Mouse (Mus musculus) small intestine, adult 2 months (tissue): ENCODE data around the gene Nudt13. TPM values are rescaled to one million over a fixed set of nuclear protein-coding genes. Genes with fewer than 3 reads are reported as not detected.
"Not testable (repeated sequence)": the region's sequence is repeated elsewhere in the genome, so short reads cannot be mapped to it uniquely, and the experiment has no call there.

Experiments used
- H3K27ac ChIP-seq: fragments of 200-500 bp; 2 replicates; pipeline ENCODE4 v1.5.1; 2012; ENCODE audit warnings: low read depth, low read length, control low read depth, inconsistent platforms; ENCODE audit not compliant: insufficient read depth
- H3K27me3 ChIP-seq: fragments of 200-500 bp; 2 replicates; pipeline ENCODE4 v1.6.1; 2012; ENCODE audit warnings: mild to moderate bottlenecking, moderate library complexity, low read length, inconsistent platforms; ENCODE audit not compliant: control insufficient read depth, insufficient read depth
- H3K36me3 ChIP-seq: fragments of 200-500 bp; 2 replicates; pipeline ENCODE4 v1.6.1; 2012; ENCODE audit warnings: mild to moderate bottlenecking, low read length, control low read depth, inconsistent platforms; ENCODE audit not compliant: control insufficient read depth, insufficient read depth
- H3K4me1 ChIP-seq: fragments of 200-500 bp; 2 replicates; pipeline ENCODE4 v1.6.1; 2012; ENCODE audit warnings: low read length, inconsistent platforms, mixed read lengths; ENCODE audit not compliant: control insufficient read depth, insufficient read depth, insufficient read length
- H3K4me3 ChIP-seq: fragments of 200-500 bp; 2 replicates; pipeline ENCODE4 v1.5.1; 2012; ENCODE audit warnings: low read depth, mild to moderate bottlenecking, control low read depth, inconsistent platforms, low read length, moderate library complexity
- CTCF ChIP-seq: fragments of 200-500 bp; IDR thresholded peaks from 2 replicates; pipeline ENCODE4 v1.5.1; 2012; ENCODE audit warnings: low read depth, mild to moderate bottlenecking, control low read depth, inconsistent platforms, low read length, moderate library complexity, mixed read lengths; ENCODE audit not compliant: insufficient replicate concordance, insufficient read length; ENCODE audit errors: extremely low read depth
- POLR2A ChIP-seq: fragments of 200-500 bp; IDR thresholded peaks from 2 replicates; pipeline ENCODE4 v1.6.1; 2012; ENCODE audit warnings: low read depth, mild to moderate bottlenecking, control low read depth, inconsistent platforms, low read length, moderate library complexity
- WGBS: fragments of 180-500 bp; shearing (Covaris S2); methylation state at CpG from one replicate; pipeline ENCODE4 v1.1.7; 2018; 5-methylcytosine and 5-hydroxymethylcytosine counted together
- polyA plus RNA-seq: library from polyadenylated mRNA; depleted of rRNA; stranded (reverse); fragments of >200 nt; gene quantifications from 2 replicates; pipeline ENCODE4 v1.2.3, GENCODE M21; 2012

The Nudt13 gene
- polyA plus RNA-seq, 1 experiment: 12.2 TPM

- 88% methylated on average over 3 of the region's 3 CpGs for WGBS
- no peak overlapping the region for H3K4me3 ChIP-seq
- H3K27me3 ChIP-seq: no peaks in the 10 kb centered on the region
- no peak overlapping the region for H3K27ac ChIP-seq
- H3K36me3 ChIP-seq: peaks cover 5% of the 10 kb centered on the region
- TF ChIP-seq CTCF (no peak), POLR2A (no peak)
- peaks cover 4% of the 10 kb centered on the region; the same call in 1 of the 2 replicates for H3K4me1 ChIP-seq
Observed at GRCm38 (mm10) chr14:20297616-20298015, 3.1 kb downstream of the Nudt13 start.

- Histone ChIP-seq H3K27me3 (no peaks in the 10 kb centered on the region), H3K36me3 (peaks cover 5% of the 10 kb centered on the region), H3K27ac (no peak overlapping the region), H3K4me3 (no peak overlapping the region), H3K4me1 (peaks cover 4% of the 10 kb centered on the region; the same call in 1 of the 2 replicates)
- TF ChIP-seq CTCF: no peak
- no peak for TF ChIP-seq POLR2A
- WGBS: 63% methylated on average over 3 of the region's 3 CpGs
Observed at GRCm38 (mm10) chr14:20298131-20298530, 3.6 kb downstream of the Nudt13 start.

- H3K27ac ChIP-seq, H3K27me3 ChIP-seq, H3K4me1 ChIP-seq, H3K4me3 ChIP-seq: not testable (repeated sequence)
- peaks cover 36% of the 10 kb centered on the region for H3K36me3 ChIP-seq
- 75% methylated on average over 2 of the region's 2 CpGs for WGBS
Observed at GRCm38 (mm10) chr14:20305085-20305484, 10.6 kb downstream of the Nudt13 start.

- TF ChIP-seq POLR2A: no peak
- TF ChIP-seq CTCF: no peak
- 19% methylated on average over 1 of the region's 1 CpGs for WGBS
- H3K27me3 ChIP-seq: no peaks in the 10 kb centered on the region
- no peaks in the 10 kb centered on the region for H3K4me1 ChIP-seq
- H3K36me3 ChIP-seq: peaks cover 24% of the 10 kb centered on the region
- H3K4me3 ChIP-seq: no peak overlapping the region
- H3K27ac ChIP-seq: no peak overlapping the region
Observed at GRCm38 (mm10) chr14:20315137-20315536, 20.6 kb downstream of the Nudt13 start.

- Histone ChIP-seq H3K27ac (no peak overlapping the region), H3K27me3 (no peaks in the 10 kb centered on the region), H3K4me1 (no peaks in the 10 kb centered on the region), H3K36me3 (peaks cover 24% of the 10 kb centered on the region), H3K4me3 (no peak overlapping the region)
- TF ChIP-seq POLR2A (no peak), CTCF (peak; percentile 59; the same call in 1 of the 2 replicates)
- 77% methylated on average over 3 of the region's 3 CpGs for WGBS
Observed at GRCm38 (mm10) chr14:20319420-20319819, 24.9 kb downstream of the Nudt13 start.

DNA sequence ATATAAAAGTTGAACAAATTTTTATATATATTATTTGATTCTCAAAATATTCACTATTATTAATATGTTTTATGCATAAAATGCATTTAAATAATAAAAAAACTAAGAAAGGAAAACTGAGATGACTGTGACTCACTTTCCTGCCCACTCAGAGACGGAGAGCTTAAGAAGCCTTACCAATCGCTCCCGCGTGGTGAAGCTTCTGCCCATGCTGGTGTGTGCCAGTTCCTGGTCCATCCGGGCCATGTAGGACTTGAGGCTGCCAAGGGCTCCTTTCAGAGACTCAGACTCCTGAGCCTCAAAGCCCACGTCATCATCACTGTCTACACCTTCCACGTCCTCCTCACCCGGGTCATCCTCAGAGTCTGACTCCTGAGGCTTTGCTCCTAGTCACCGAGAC is 29.7 kb downstream of the Nudt13 start:
- WGBS: 97% methylated on average over 9 of the region's 9 CpGs
- Histone ChIP-seq H3K4me1 (no peaks in the 10 kb centered on the region), H3K36me3 (peaks cover 44% of the 10 kb centered on the region), H3K27me3 (no peaks in the 10 kb centered on the region), H3K4me3 (no peak overlapping the region), H3K27ac (no peak overlapping the region)
- no peak for TF ChIP-seq POLR2A
- TF ChIP-seq CTCF: no peak

GRCm38 (mm10) chr14:20328474-20328873 is 34.0 kb downstream of the Nudt13 start:
- H3K4me3 ChIP-seq: no peak overlapping the region
- no peaks in the 10 kb centered on the region for H3K27me3 ChIP-seq
- WGBS: 69% methylated on average over 9 of the region's 9 CpGs
- no peak overlapping the region for H3K27ac ChIP-seq
- H3K36me3 ChIP-seq: peaks cover 49% of the 10 kb centered on the region
- no peaks in the 10 kb centered on the region for H3K4me1 ChIP-seq
- TF ChIP-seq CTCF (peak; percentile 44; the same call in 1 of the 2 replicates), POLR2A (no peak)

- TF ChIP-seq POLR2A (no peak), CTCF (no peak)
- H3K27me3 ChIP-seq: no peaks in the 10 kb centered on the region
- no peak overlapping the region for H3K4me3 ChIP-seq
- WGBS: 91% methylated on average over 4 of the region's 4 CpGs
- H3K36me3 ChIP-seq: peaks cover 56% of the 10 kb centered on the region
- H3K4me1 ChIP-seq: no peaks in the 10 kb centered on the region
- no peak overlapping the region for H3K27ac ChIP-seq
Observed at GRCm38 (mm10) chr14:20331316-20331715, 36.8 kb downstream of the Nudt13 start.
